Mouse (Mus musculus) erythroblast, embryonic 14.5 days (primary cell): ENCODE data around the gene Ube2s.

Source experiments
- GATA1 ChIP-seq: IDR thresholded peaks from 2 replicates; pipeline ENCODE4 v1.6.1; 2012; ENCODE audit warnings: low read length, inconsistent platforms, mixed read lengths
- TAL1 ChIP-seq: IDR thresholded peaks from 3 replicates; pipeline ENCODE4 v1.6.1; 2012; ENCODE audit warnings: low read length, inconsistent platforms, mixed read lengths

DNA sequence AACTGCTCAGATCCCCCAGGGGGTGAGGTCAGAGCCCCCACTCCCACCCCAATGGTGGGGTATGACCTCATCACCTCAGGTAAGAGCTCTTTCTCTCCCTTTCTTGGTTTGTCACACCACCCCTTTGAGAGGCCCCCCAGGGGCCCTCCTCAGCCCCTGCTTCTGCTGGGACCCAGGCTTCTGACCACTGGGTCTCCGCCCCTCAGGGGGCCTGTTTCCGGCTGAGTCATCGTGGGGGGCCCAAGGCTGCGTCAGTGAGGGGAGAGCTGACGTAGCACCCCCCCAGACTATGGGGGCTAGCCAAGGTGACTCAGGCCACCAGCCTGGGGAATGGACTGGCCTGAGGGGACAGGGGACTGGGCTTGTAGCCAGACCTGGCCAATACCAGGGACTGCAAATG lies 32.5 kb downstream of the Ube2s start:
- no peak for TF ChIP-seq GATA1
- no peak for TF ChIP-seq TAL1
